Mouse (Mus musculus): ENCODE data around the gene Tut7.

DNA sequence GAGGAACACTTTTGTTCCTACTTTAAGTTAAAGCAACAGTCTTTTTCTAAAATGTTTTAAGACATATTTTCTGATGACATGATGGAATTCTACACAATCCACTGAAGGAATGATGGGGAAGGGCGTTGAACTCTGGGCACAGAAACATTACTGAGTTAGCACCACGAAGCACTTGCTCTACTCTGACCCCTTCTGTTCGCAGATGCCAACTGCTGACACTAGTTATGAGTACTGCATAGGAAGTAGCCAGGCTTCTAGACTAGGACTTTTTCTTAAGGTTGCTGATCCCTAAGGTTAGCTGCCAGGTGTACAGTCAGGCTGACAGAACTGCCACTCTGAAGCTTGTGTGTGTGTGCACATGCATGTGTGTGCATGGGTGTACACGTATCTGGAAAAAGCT lies 43.7 kb downstream of the Tut7 start:
- TF ChIP-seq CTCF (IDR thresholded peaks at IDR 0.05; ENCODE audit: borderline replicate concordance, control insufficient read depth, extremely low read depth, insufficient read depth, low read length, poor library complexity): no peak
- no peak for TF ChIP-seq POLR2A (IDR thresholded peaks at IDR 0.05; ENCODE audit: control insufficient read depth, extremely low read depth, insufficient read depth, low read length, poor library complexity)

All from thymus, adult 2 months (tissue).